Mouse (Mus musculus) MEL (cell line): ENCODE measurements around the gene Plekhg3. TPM values are rescaled to one million over a fixed set of nuclear protein-coding genes. Genes with fewer than 3 reads are reported as not detected.

Source experiments
- DNase-seq: peaks from one replicate; pipeline ENCODE4 v3.0.0; 2011; ENCODE audit warnings: low read depth, low spot score
- H3K27ac ChIP-seq: 2 replicates; pipeline ENCODE4 v1.5.1; 2012; ENCODE audit warnings: low read depth, mild to moderate bottlenecking, control low read depth, low read length, moderate library complexity; ENCODE audit not compliant: control insufficient read depth
- H3K27me3 ChIP-seq, 2 experiments: fragments of 150-350 bp in 1 of 2; sonication (generic) in 1 of 2; 2 replicates each; pipeline ENCODE4 v1.6.1; 2012; ENCODE audit warnings: low read length in 2 of 2, mild to moderate bottlenecking in 2 of 2, improper control_type of control experiment in 1 of 2, moderate library complexity in 1 of 2; ENCODE audit not compliant: insufficient read depth in 2 of 2, control insufficient read depth in 1 of 2
- H3K36me3 ChIP-seq, 2 experiments: 2 replicates each; pipeline ENCODE4 v1.6.1; 2012 to 2014; ENCODE audit warnings: low read length in 2 of 2, improper control_type of control experiment in 1 of 2, inconsistent platforms in 1 of 2, mild to moderate bottlenecking in 1 of 2; ENCODE audit not compliant: insufficient read depth in 2 of 2, control insufficient read depth in 1 of 2
- H3K4me1 ChIP-seq, 2 experiments: fragments of 150-350 bp in 1 of 2; sonication (generic) in 1 of 2; 2 replicates each; pipeline ENCODE4 v1.6.1; 2012; ENCODE audit warnings: low read length in 2 of 2, improper control_type of control experiment in 1 of 2, mild to moderate bottlenecking in 1 of 2; ENCODE audit not compliant: insufficient read depth in 2 of 2, control insufficient read depth in 1 of 2
- H3K4me3 ChIP-seq, 2 experiments: fragments of 150-350 bp in 1 of 2; sonication (generic) in 1 of 2; 2 replicates each; pipeline ENCODE4 v1.5.1; 2012; ENCODE audit warnings: low read depth in 2 of 2, low read length in 2 of 2, mild to moderate bottlenecking in 2 of 2, moderate library complexity in 2 of 2, control low read depth in 1 of 2, improper control_type of control experiment in 1 of 2; ENCODE audit not compliant: control insufficient read depth in 1 of 2, insufficient read depth in 1 of 2
- H3K79me2 ChIP-seq: 2 replicates; pipeline ENCODE4 v1.6.1; 2012; ENCODE audit warnings: mild to moderate bottlenecking, low read length, moderate library complexity; ENCODE audit not compliant: control insufficient read depth, poor library complexity, insufficient read depth
- H3K9ac ChIP-seq: 2 replicates; pipeline ENCODE4 v1.6.1; 2012; ENCODE audit warnings: low read depth, mild to moderate bottlenecking, control low read depth, low read length, moderate library complexity; ENCODE audit not compliant: control insufficient read depth, poor library complexity, severe bottlenecking
- H3K9me3 ChIP-seq: fragments of 150-350 bp; sonication (generic); replicated peaks from 2 replicates; pipeline ENCODE4 v1.6.1; 2012; ENCODE audit warnings: mild to moderate bottlenecking, low read length, improper control_type of control experiment, moderate library complexity; ENCODE audit not compliant: insufficient read depth
- CHD1 ChIP-seq: IDR thresholded peaks from 2 replicates; pipeline ENCODE4 v1.6.1; 2012; ENCODE audit warnings: low read depth, mild to moderate bottlenecking, inconsistent platforms, low read length, improper control_type of control experiment
- CHD2 ChIP-seq: IDR thresholded peaks from 2 replicates; pipeline ENCODE4 v1.6.1; 2011; ENCODE audit warnings: low read length, improper control_type of control experiment
- CTCF ChIP-seq, 3 experiments: IDR thresholded peaks in 2 of 3; conservative IDR thresholded peaks in 1 of 3; 2 replicates each; pipeline ENCODE4 v1.5.1; 2011 to 2012; ENCODE audit warnings: low read length in 3 of 3, low read depth in 2 of 3, mild to moderate bottlenecking in 2 of 3, improper control_type of control experiment in 1 of 3, inconsistent platforms in 1 of 3, mixed read lengths in 1 of 3, moderate library complexity in 1 of 3; ENCODE audit not compliant: control insufficient read depth in 1 of 3, insufficient read depth in 1 of 3, poor library complexity in 1 of 3, severe bottlenecking in 1 of 3
- E2F4 ChIP-seq: IDR thresholded peaks from 2 replicates; pipeline ENCODE4 v1.6.1; 2011; ENCODE audit warnings: low read depth, low read length, improper control_type of control experiment, borderline replicate concordance
- ELF1 ChIP-seq: IDR thresholded peaks from 2 replicates; pipeline ENCODE4 v1.6.1; 2014; ENCODE audit warnings: low read depth, mild to moderate bottlenecking, inconsistent platforms, low read length, improper control_type of control experiment, moderate library complexity
- GABPA ChIP-seq: IDR thresholded peaks from 2 replicates; pipeline ENCODE4 v1.6.1; 2012; ENCODE audit warnings: low read depth, mild to moderate bottlenecking, inconsistent platforms, low read length, improper control_type of control experiment, moderate library complexity
- GATA1 ChIP-seq: IDR thresholded peaks from 2 replicates; pipeline ENCODE4 v1.6.1; 2011; ENCODE audit warnings: low read depth, low read length, improper control_type of control experiment
- JUND ChIP-seq: IDR thresholded peaks from 2 replicates; pipeline ENCODE4 v1.6.1; 2011; ENCODE audit warnings: low read depth, mild to moderate bottlenecking, improper control_type of control experiment, low read length
- KAT2A ChIP-seq: conservative IDR thresholded peaks from 2 replicates; pipeline ENCODE4 v1.6.1; 2012; ENCODE audit warnings: low read depth, low read length, improper control_type of control experiment, inconsistent platforms
- MAFK ChIP-seq: IDR thresholded peaks from 2 replicates; pipeline ENCODE4 v1.6.1; 2011; ENCODE audit warnings: low read depth, mild to moderate bottlenecking, low read length, improper control_type of control experiment, borderline replicate concordance
- MAZ ChIP-seq: IDR thresholded peaks from 2 replicates; pipeline ENCODE4 v1.6.1; 2012; ENCODE audit warnings: low read depth, mild to moderate bottlenecking, inconsistent platforms, low read length, improper control_type of control experiment
- MEF2A ChIP-seq: IDR thresholded peaks from 2 replicates; pipeline ENCODE4 v1.6.1; 2014; ENCODE audit warnings: low read depth, mild to moderate bottlenecking, inconsistent platforms, low read length, improper control_type of control experiment; ENCODE audit not compliant: poor library complexity, insufficient replicate concordance, severe bottlenecking; ENCODE audit errors: extremely low read depth
- NELFE ChIP-seq: IDR thresholded peaks from 2 replicates; pipeline ENCODE4 v1.6.1; 2011; ENCODE audit warnings: low read depth, low read length, improper control_type of control experiment
- POLR2AphosphoS5 ChIP-seq: IDR thresholded peaks from 2 replicates; pipeline ENCODE4 v1.6.1; 2012; ENCODE audit warnings: low read depth, borderline replicate concordance, mild to moderate bottlenecking, inconsistent platforms, low read length, moderate library complexity, mixed read lengths
- RAD21 ChIP-seq: IDR thresholded peaks from 2 replicates; pipeline ENCODE4 v1.6.1; 2011; ENCODE audit warnings: mild to moderate bottlenecking, low read depth, low read length, improper control_type of control experiment
- SIN3A ChIP-seq: IDR thresholded peaks from 2 replicates; pipeline ENCODE4 v1.6.1; 2012; ENCODE audit warnings: low read length, improper control_type of control experiment, inconsistent platforms
- TAL1 ChIP-seq: IDR thresholded peaks from 2 replicates; pipeline ENCODE4 v1.6.1; 2012; ENCODE audit warnings: mild to moderate bottlenecking, inconsistent platforms, low read length, moderate library complexity, mixed read lengths
- UBTF ChIP-seq: IDR thresholded peaks from 2 replicates; pipeline ENCODE4 v1.6.1; 2012; ENCODE audit warnings: low read depth, mild to moderate bottlenecking, inconsistent platforms, low read length, improper control_type of control experiment, moderate library complexity, borderline replicate concordance; ENCODE audit not compliant: insufficient read depth
- USF1 ChIP-seq: IDR thresholded peaks from 2 replicates; pipeline ENCODE4 v1.6.1; 2014; ENCODE audit warnings: low read depth, mild to moderate bottlenecking, inconsistent platforms, low read length, improper control_type of control experiment, moderate library complexity
- USF2 ChIP-seq, 2 experiments: IDR thresholded peaks; 2 replicates each; pipeline ENCODE4 v1.6.1; 2011 to 2012; ENCODE audit warnings: improper control_type of control experiment in 2 of 2, low read length in 2 of 2, borderline replicate concordance in 1 of 2, inconsistent platforms in 1 of 2, low read depth in 1 of 2, mild to moderate bottlenecking in 1 of 2; ENCODE audit not compliant: insufficient read depth in 1 of 2
- ZC3H11A ChIP-seq: IDR thresholded peaks from 2 replicates; pipeline ENCODE4 v1.6.1; 2012; ENCODE audit warnings: low read depth, mild to moderate bottlenecking, inconsistent platforms, low read length, improper control_type of control experiment
- ZKSCAN1 ChIP-seq: IDR thresholded peaks from 2 replicates; pipeline ENCODE4 v1.6.1; 2012; ENCODE audit warnings: low read depth, mild to moderate bottlenecking, inconsistent platforms, low read length, improper control_type of control experiment, moderate library complexity
- ZMIZ1 ChIP-seq: IDR thresholded peaks from 2 replicates; pipeline ENCODE4 v1.6.1; 2012; ENCODE audit warnings: low read depth, mild to moderate bottlenecking, inconsistent platforms, low read length, improper control_type of control experiment, moderate library complexity
- ZNF384 ChIP-seq: IDR thresholded peaks from 2 replicates; pipeline ENCODE4 v1.6.1; 2012; ENCODE audit warnings: low read depth, mild to moderate bottlenecking, inconsistent platforms, low read length, improper control_type of control experiment
- polyA plus RNA-seq, 2 experiments: library from polyadenylated mRNA; stranded (reverse) in 1 of 2; unstranded in 1 of 2; fragments of >175 nt in 1 of 2; fragments of >200 nt in 1 of 2; gene quantifications; 2 replicates each; pipeline versions ENCODE4 v1.2.1 to v1.2.4; 2012; ENCODE audit warnings: low replicate concordance in 2 of 2, low read depth in 1 of 2; ENCODE audit not compliant: insufficient read length in 2 of 2, insufficient read depth in 1 of 2, missing spikeins in 1 of 2
- total RNA-seq: library from RNA; depleted of rRNA; stranded (reverse); fragments of 300-350 nt; gene quantifications from 2 replicates; pipeline ENCODE4 v1.2.3, GENCODE M21; 2012

Plekhg3 gene
- total and polyA plus RNA-seq, 3 experiments: 0.92 to 7.0 TPM; not detected in 1

DNA sequence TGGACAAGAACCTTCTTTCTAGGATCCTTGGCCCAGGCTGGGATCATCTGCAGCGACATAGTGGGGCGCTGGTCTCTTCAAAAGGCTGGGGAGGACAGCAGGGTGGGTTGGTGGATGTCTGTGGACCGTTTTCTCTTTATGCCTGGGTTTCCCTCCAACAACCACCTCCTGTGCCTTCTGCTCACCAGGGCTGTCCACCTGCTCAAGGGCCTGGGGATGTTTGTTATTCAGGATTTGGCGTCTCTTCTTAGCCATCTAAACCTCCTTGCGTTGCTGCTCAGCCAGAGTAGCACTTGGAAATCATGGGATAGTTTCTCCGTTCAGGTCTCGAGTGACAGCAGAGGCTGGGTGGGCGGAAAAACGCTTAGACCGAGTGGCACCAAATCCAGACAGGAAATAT, 35.6 kb downstream of the Plekhg3 start:
- H3K79me2 ChIP-seq: no peaks in the 10 kb centered on the region
- no peaks in the 10 kb centered on the region for H3K4me1 ChIP-seq
- no peak overlapping the region for H3K9ac ChIP-seq
- no peak overlapping the region for H3K27ac ChIP-seq
- no peaks in the 10 kb centered on the region for H3K27me3 ChIP-seq
- DNase-seq: no peak
- H3K4me3 ChIP-seq: no peak overlapping the region
- TF ChIP-seq TAL1 (no peak), ZKSCAN1 (no peak), NELFE (no peak), RAD21 (no peak), CTCF (IDR thresholded peaks at IDR 0.05 in 2 of 3, conservative IDR thresholded peaks at IDR 0.05 in 1 of 3; ENCODE audit: control insufficient read depth in 1 of 3, insufficient read depth in 1 of 3, low read depth in 2 of 3, low read length in 3 of 3, poor library complexity in 1 of 3, severe bottlenecking in 1 of 3) (no peak), USF1 (no peak), MAZ (no peak), ZMIZ1 (no peak), CHD1 (no peak), ZNF384 (no peak), E2F4 (no peak), KAT2A (no peak)
- H3K9me3 ChIP-seq: no peaks in the 10 kb centered on the region
- H3K36me3 ChIP-seq: no peaks in the 10 kb centered on the region

DNA sequence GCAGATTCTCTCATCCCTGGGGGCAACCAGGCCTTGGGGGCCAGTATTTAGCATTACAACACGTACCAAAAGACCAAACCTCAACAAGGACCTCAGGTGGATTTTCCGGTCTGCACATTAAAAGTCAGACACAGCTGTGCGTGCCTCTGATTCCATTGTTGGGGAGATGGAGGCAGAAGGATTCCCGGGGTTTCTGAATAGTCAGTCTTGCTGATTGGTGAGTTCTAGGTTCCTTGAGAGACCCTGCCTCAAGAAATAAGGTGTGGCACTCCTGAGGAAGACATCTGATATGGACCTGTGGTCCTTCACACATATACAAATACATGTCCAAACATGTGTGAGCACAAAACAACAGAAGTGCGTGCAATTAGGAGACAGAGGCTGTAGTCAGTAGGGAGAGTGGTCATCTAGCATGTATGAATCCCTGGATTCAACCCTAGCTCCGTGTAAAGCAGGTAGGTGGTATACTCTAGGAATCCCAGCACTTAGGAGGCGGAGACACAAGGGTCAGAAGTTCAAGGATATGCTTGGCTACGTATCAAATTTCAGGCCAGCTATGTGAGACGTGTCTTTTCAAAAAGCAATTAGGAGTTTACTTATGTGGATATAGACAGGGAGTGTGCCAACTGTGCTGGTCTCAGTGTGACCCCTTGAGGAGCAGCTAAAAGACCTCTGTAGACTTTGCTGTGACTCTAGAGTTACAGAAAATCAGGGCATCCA, 39.7 kb downstream of the Plekhg3 start:
- no peak overlapping the region for H3K4me3 ChIP-seq
- H3K27me3 ChIP-seq: no peaks in the 10 kb centered on the region
- H3K27ac ChIP-seq: no peak overlapping the region
- H3K9ac ChIP-seq: no peak overlapping the region
- no peaks in the 10 kb centered on the region for H3K79me2 ChIP-seq
- DNase-seq: no peak
- no peaks in the 10 kb centered on the region for H3K36me3 ChIP-seq
- no peak for TF ChIP-seq ZNF384
- no peak for TF ChIP-seq SIN3A
- no peak for TF ChIP-seq RAD21
- no peak for TF ChIP-seq GATA1
- TF ChIP-seq CTCF (IDR thresholded peaks at IDR 0.05 in 2 of 3, conservative IDR thresholded peaks at IDR 0.05 in 1 of 3; ENCODE audit: control insufficient read depth in 1 of 3, insufficient read depth in 1 of 3, low read depth in 2 of 3, low read length in 3 of 3, poor library complexity in 1 of 3, severe bottlenecking in 1 of 3): no peak
- TF ChIP-seq ZC3H11A: no peak
- no peak for TF ChIP-seq MAFK
- no peak for TF ChIP-seq POLR2AphosphoS5
- TF ChIP-seq USF2 (IDR thresholded peaks at IDR 0.05; ENCODE audit: borderline replicate concordance in 1 of 2, insufficient read depth in 1 of 2, low read depth in 1 of 2, low read length in 2 of 2): no peak
- TF ChIP-seq E2F4: no peak
- no peak for TF ChIP-seq UBTF
- no peak for TF ChIP-seq JUND
- no peak for TF ChIP-seq ELF1
- no peak for TF ChIP-seq MAZ
- TF ChIP-seq CHD2: no peak
- no peak for TF ChIP-seq GABPA
- no peak for TF ChIP-seq NELFE
- no peak for TF ChIP-seq MEF2A
- H3K9me3 ChIP-seq: no peaks in the 10 kb centered on the region
- H3K4me1 ChIP-seq: no peaks in the 10 kb centered on the region
